Mouse (Mus musculus): ENCODE results near the gene Cacnb3. TPM values are rescaled to one million over a fixed set of nuclear protein-coding genes. Genes with fewer than 3 reads are reported as not detected.

Cacnb3 gene
- polyA plus RNA-seq, 1 experiment from 2014 or later: 7.4 TPM

DNA sequence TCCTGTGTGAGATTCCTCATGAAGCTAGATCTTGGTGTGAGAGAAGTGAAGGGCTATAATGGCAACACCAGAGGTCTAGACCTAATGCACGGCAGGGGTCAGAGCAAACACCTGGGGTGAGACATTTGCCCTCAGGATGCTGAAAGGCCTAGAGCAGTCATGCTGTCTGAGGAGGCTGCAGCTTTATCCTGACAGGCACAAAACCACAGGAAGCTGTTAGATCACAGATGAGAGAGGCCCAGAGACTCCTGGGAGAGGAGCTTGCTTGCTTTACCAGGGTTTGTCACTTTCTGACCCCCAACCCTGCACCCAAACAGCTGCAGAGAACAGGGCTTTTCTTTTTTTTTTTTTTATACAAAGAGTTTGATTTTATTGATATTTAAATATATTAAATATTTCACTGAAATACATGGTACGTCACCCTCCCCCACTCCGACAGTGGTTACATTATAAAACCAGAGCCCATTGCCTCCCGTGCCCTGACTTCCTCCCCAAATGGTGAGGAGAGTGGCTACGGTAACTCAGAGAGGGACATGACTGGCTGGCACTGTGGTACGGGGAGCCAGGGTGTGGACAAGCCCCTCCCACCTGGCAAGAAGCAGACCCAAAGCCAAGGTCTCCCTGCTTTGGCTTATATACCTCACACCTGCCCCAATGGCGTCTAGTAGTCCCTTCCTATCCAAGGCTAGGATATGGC, 40.9 kb upstream of the Cacnb3 start:
- H3K9me3 ChIP-seq (ENCODE audit: low read length): no peaks in the 10 kb centered on the region
- H3K4me1 ChIP-seq (ENCODE audit: insufficient read depth, low read depth, low read length): no peaks in the 10 kb centered on the region
- 62% methylated on average over 7 of the region's 7 CpGs for WGBS
- no peak for ATAC-seq
- H3K9ac ChIP-seq (replicated peaks; ENCODE audit: low read depth): no peak overlapping the region
- no peaks in the 10 kb centered on the region for H3K27me3 ChIP-seq (replicated peaks; ENCODE audit: insufficient read depth, low read length)
- no peak for DNase-seq (ENCODE audit: low spot score)
- TF ChIP-seq EP300 (IDR thresholded peaks at IDR 0.05) (no peak), CTCF (IDR thresholded peaks at IDR 0.05) (no peak)
- H3K4me2 ChIP-seq (replicated peaks; ENCODE audit: low read depth, low read length): no peak overlapping the region
- H3K27ac ChIP-seq (ENCODE audit: low read length): no peak overlapping the region
- peaks cover 22% of the 10 kb centered on the region; the same call in 1 of the 2 replicates for H3K36me3 ChIP-seq (ENCODE audit: insufficient read depth, low read length)
- no peak overlapping the region for H3K4me3 ChIP-seq (ENCODE audit: low read depth, low read length)

DNA sequence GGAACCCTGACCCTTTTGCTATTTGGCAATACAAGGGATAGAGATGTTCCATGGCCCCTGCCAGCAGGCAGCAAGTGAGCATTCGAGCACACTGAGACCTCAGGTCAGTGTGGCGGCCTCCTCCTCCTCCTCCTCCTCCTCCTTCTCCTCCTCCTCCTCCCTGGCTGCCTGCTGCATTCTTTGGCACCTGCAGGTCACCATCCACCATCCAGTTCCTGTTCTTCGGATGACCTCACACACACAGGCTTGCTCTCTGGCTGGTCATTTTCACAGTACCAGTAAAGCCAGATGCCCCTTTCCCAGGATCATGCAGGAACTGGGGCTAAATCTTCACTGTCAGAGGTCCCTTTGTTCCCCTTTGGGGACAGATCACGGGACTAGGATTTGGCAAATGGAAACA, 39.2 kb upstream of the Cacnb3 start:
- WGBS: 67% methylated on average over 3 of the region's 4 CpGs
- Histone ChIP-seq H3K27me3 (replicated peaks; ENCODE audit: insufficient read depth, low read length) (no peaks in the 10 kb centered on the region), H3K4me1 (ENCODE audit: insufficient read depth, low read depth, low read length) (no peaks in the 10 kb centered on the region), H3K4me2 (replicated peaks; ENCODE audit: low read depth, low read length) (no peak overlapping the region), H3K9ac (replicated peaks; ENCODE audit: low read depth) (no peak overlapping the region), H3K9me3 (ENCODE audit: low read length) (no peaks in the 10 kb centered on the region), H3K27ac (ENCODE audit: low read length) (no peak overlapping the region), H3K4me3 (ENCODE audit: low read depth, low read length) (no peak overlapping the region), H3K36me3 (ENCODE audit: insufficient read depth, low read length) (peaks cover 28% of the 10 kb centered on the region; the same call in 1 of the 2 replicates)
- DNase-seq (ENCODE audit: low spot score): no peak
- no peak for ATAC-seq
- no peak for TF ChIP-seq EP300 (IDR thresholded peaks at IDR 0.05)
- TF ChIP-seq CTCF (IDR thresholded peaks at IDR 0.05): no peak

DNA sequence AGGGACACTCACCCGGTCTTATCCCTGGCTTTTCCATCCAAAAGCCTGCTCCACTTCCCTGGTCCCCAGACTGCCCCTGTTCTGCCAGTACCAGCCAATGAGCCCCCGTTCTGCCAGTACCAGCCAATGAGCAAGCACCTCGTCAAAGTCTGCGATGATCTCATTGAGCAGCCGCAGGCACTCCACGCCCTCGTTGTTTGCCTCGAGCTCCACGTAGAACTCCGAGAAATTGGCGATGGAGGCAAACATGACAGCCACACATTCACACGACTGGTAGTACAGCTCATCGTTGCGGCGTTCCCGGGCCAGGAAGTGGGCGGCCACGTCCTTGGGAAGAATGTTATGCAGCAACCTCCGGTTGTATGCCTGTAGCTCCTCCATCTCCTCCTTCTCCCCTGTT, 36.4 kb upstream of the Cacnb3 start:
- 63% methylated on average over 19 of the region's 19 CpGs for WGBS
- no peak for DNase-seq (ENCODE audit: low spot score)

DNA sequence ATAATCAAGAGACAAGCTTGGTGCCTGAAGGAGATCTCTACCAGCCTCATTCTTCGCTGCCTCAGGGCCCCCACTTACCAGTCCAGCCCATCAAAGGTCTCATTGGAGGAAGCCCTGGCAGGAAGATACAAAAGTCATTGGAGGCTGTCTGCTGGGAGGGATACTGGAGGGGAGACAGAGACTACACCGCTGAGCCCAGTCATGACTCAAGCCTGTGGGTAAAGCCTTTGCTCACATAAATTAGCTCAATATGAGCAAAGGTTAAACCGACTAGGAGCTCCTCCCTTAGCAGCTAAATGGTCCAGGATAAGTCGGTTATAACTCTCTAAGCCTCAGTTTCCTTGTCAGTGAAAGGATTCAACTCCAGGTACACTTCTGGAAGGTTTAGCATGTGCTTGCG, 35.6 kb upstream of the Cacnb3 start:
- Histone ChIP-seq H3K27me3 (replicated peaks; ENCODE audit: insufficient read depth, low read length) (no peaks in the 10 kb centered on the region), H3K4me2 (replicated peaks; ENCODE audit: low read depth, low read length) (no peak overlapping the region), H3K9me3 (ENCODE audit: low read length) (no peaks in the 10 kb centered on the region), H3K36me3 (ENCODE audit: insufficient read depth, low read length) (peaks cover 48% of the 10 kb centered on the region), H3K4me3 (ENCODE audit: low read depth, low read length) (no peak overlapping the region), H3K9ac (replicated peaks; ENCODE audit: low read depth) (no peak overlapping the region), H3K4me1 (ENCODE audit: insufficient read depth, low read depth, low read length) (no peaks in the 10 kb centered on the region), H3K27ac (ENCODE audit: low read length) (no peak overlapping the region)
- DNase-seq (ENCODE audit: low spot score) (no peak), ATAC-seq (no peak)
- 87% methylated on average over 5 of the region's 5 CpGs for WGBS
- TF ChIP-seq EP300 (IDR thresholded peaks at IDR 0.05) (no peak), CTCF (IDR thresholded peaks at IDR 0.05) (no peak)

More for the DNA sequence above, 36.4 kb upstream of the Cacnb3 start:
- Histone ChIP-seq H3K36me3 (ENCODE audit: insufficient read depth, low read length) (peaks cover 48% of the 10 kb centered on the region), H3K27ac (ENCODE audit: low read length) (no peak overlapping the region), H3K4me1 (ENCODE audit: insufficient read depth, low read depth, low read length) (no peaks in the 10 kb centered on the region), H3K27me3 (replicated peaks; ENCODE audit: insufficient read depth, low read length) (no peaks in the 10 kb centered on the region), H3K4me3 (ENCODE audit: low read depth, low read length) (no peak overlapping the region), H3K9me3 (ENCODE audit: low read length) (no peaks in the 10 kb centered on the region), H3K4me2 (replicated peaks; ENCODE audit: low read depth, low read length) (no peak overlapping the region), H3K9ac (replicated peaks; ENCODE audit: low read depth) (no peak overlapping the region)
- no peak for ATAC-seq
- TF ChIP-seq CTCF (IDR thresholded peaks at IDR 0.05) (no peak), EP300 (IDR thresholded peaks at IDR 0.05) (no peak)

DNA sequence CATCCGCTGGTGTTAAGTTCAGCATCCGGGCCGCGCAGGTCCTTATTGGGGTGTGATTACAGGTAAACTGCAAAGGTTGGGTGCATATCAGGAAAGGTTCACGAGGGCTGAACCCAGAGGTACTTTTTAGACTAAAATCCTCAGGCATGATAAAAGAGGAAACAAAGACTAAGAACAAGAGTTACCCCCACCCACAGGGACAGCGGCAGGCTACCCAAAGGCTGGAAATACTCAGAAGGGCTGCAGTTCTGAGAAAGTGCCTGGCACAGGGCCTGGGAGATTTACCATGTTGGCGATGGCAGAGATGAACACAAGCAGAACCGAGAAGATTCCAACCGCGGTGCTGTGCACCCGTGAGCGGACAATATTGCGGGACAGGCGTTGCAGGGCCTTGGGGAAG, 34.0 kb upstream of the Cacnb3 start:
- no peak overlapping the region for H3K9ac ChIP-seq (replicated peaks; ENCODE audit: low read depth)
- 92% methylated on average over 14 of the region's 14 CpGs for WGBS
- H3K36me3 ChIP-seq (ENCODE audit: insufficient read depth, low read length): peaks cover 53% of the 10 kb centered on the region
- DNase-seq (ENCODE audit: low spot score): no peak
- ATAC-seq: no peak
- no peaks in the 10 kb centered on the region for H3K9me3 ChIP-seq (ENCODE audit: low read length)
- H3K27me3 ChIP-seq (replicated peaks; ENCODE audit: insufficient read depth, low read length): no peaks in the 10 kb centered on the region
- H3K27ac ChIP-seq (ENCODE audit: low read length): no peak overlapping the region
- H3K4me3 ChIP-seq (ENCODE audit: low read depth, low read length): no peak overlapping the region
- H3K4me1 ChIP-seq (ENCODE audit: insufficient read depth, low read depth, low read length): no peaks in the 10 kb centered on the region
- no peak overlapping the region for H3K4me2 ChIP-seq (replicated peaks; ENCODE audit: low read depth, low read length)
- no peak for TF ChIP-seq CTCF (IDR thresholded peaks at IDR 0.05)
- TF ChIP-seq EP300 (IDR thresholded peaks at IDR 0.05): no peak

DNA sequence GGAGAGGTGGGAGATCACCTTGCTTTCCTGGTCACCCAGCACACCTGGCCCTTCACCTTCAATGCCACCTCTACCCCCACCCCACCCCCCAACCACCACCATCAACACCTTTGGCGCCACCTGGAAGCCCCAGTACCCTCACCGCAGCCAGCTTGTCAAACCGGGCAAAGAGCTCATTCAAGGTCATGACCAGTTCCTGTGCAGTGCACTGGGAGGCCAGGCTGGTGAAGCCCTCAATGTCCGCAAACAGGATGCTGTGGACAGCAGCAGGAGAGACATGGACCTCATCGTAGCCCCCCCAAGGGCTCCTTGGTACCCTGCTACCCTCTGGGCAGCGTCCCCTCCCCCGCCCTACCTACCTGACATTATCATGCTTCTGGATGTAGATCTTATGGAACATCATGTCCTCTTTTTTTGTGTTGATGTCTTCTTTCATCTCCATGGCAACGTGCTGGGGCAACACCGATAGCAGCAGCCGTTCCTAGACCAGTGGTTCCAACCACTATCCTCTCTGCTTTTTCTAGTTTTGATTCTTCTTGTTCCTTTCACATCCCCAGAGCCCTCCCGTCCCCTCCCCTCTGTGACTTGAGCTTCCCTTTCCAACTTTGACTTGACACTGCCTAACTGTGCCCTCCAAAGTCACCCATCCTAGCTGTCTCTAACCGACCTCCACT, 30.5 kb upstream of the Cacnb3 start:
- 89% methylated on average over 12 of the region's 12 CpGs for WGBS

More for the DNA sequence above, 30.5 kb upstream of the Cacnb3 start:
- no peak overlapping the region for H3K4me2 ChIP-seq (replicated peaks; ENCODE audit: low read depth, low read length)
- no peaks in the 10 kb centered on the region for H3K9me3 ChIP-seq (ENCODE audit: low read length)
- ATAC-seq: no peak
- TF ChIP-seq CTCF (IDR thresholded peaks at IDR 0.05): no peak
- TF ChIP-seq EP300 (IDR thresholded peaks at IDR 0.05): no peak
- peaks cover 35% of the 10 kb centered on the region for H3K36me3 ChIP-seq (ENCODE audit: insufficient read depth, low read length)
- no peak overlapping the region for H3K4me3 ChIP-seq (ENCODE audit: low read depth, low read length)
- H3K4me1 ChIP-seq (ENCODE audit: insufficient read depth, low read depth, low read length): peaks cover 14% of the 10 kb centered on the region; the same call in 1 of the 2 replicates
- H3K27ac ChIP-seq (ENCODE audit: low read length): no peak overlapping the region
- H3K9ac ChIP-seq (replicated peaks; ENCODE audit: low read depth): no peak overlapping the region
- DNase-seq (ENCODE audit: low spot score): no peak
- no peaks in the 10 kb centered on the region for H3K27me3 ChIP-seq (replicated peaks; ENCODE audit: insufficient read depth, low read length)

All from lung, postnatal 0 days (tissue).